Mouse (Mus musculus) liver, embryonic 11.5 days (tissue): ENCODE results near the gene Slc25a41. TPM values are rescaled to one million over a fixed set of nuclear protein-coding genes. Genes with fewer than 3 reads are reported as not detected.

Experiments used
- ATAC-seq: fragments of 200-750 bp; cut with Nextera tagmentation; replicated peaks from 2 replicates; pipeline ENCODE4 v1.8.0; 2017; ENCODE audit warnings: moderate number of reproducible peaks, mild to moderate bottlenecking, moderate TSS enrichment, moderate library complexity; ENCODE audit not compliant: low FRiP score
- DNase-seq: peaks from one replicate; pipeline ENCODE4 v3.0.0-alpha.2; 2017; ENCODE audit warnings: low spot score
- H3K27ac ChIP-seq: fragments of 300-500 bp; sonication (generic); 2 replicates; pipeline ENCODE4 v1.5.1; 2014; ENCODE audit warnings: mild to moderate bottlenecking, low read depth, low read length, control low read depth
- H3K27me3 ChIP-seq: fragments of 300-500 bp; sonication (generic); replicated peaks from 2 replicates; pipeline ENCODE4 v1.6.1; 2014; ENCODE audit warnings: low read length, mixed read lengths; ENCODE audit not compliant: control insufficient read depth, insufficient read depth
- H3K36me3 ChIP-seq: fragments of 300-500 bp; sonication (generic); 2 replicates; pipeline ENCODE4 v1.6.1; 2014; ENCODE audit warnings: mild to moderate bottlenecking, low read length, moderate library complexity, mixed read lengths; ENCODE audit not compliant: control insufficient read depth, insufficient read depth
- H3K4me1 ChIP-seq: fragments of 300-500 bp; sonication (generic); replicated peaks from 2 replicates; pipeline ENCODE4 v1.6.1; 2014; ENCODE audit warnings: low read length, mixed read lengths; ENCODE audit not compliant: control insufficient read depth, insufficient read depth
- H3K4me2 ChIP-seq: fragments of 300-500 bp; sonication (generic); 2 replicates; pipeline ENCODE4 v1.6.1; 2014; ENCODE audit warnings: mild to moderate bottlenecking, control low read depth, moderate library complexity
- H3K4me3 ChIP-seq: fragments of 300-500 bp; sonication (generic); 2 replicates; pipeline ENCODE4 v1.5.1; 2014; ENCODE audit warnings: low read depth, low read length, control low read depth
- H3K9ac ChIP-seq: fragments of 300-500 bp; sonication (generic); 2 replicates; pipeline ENCODE4 v1.6.1; 2014; ENCODE audit warnings: low read depth, low read length, control low read depth
- H3K9me3 ChIP-seq: fragments of 300-500 bp; sonication (generic); 2 replicates; pipeline ENCODE4 v1.6.1; 2016; ENCODE audit warnings: low read length, inconsistent platforms, mixed read lengths; ENCODE audit not compliant: control insufficient read depth
- WGBS: fragments of 180-500 bp; shearing (Covaris S2); extraction: QIAGEN DNeasy Blood & Tissue Kit; methylation state at CpG from one replicate; pipeline ENCODE4 v1.1.7; 2014; 5-methylcytosine and 5-hydroxymethylcytosine counted together
- polyA plus RNA-seq: library from polyadenylated mRNA; unstranded; fragments of >200 nt; fragmentation: Nextera tagmentation; extraction: Ambion mirVana; gene quantifications from 2 replicates; pipeline ENCODE4 v1.2.1, GENCODE M21; 2014

The Slc25a41 gene
- polyA plus RNA-seq, 1 experiment from 2014 or later = not detected

DNA sequence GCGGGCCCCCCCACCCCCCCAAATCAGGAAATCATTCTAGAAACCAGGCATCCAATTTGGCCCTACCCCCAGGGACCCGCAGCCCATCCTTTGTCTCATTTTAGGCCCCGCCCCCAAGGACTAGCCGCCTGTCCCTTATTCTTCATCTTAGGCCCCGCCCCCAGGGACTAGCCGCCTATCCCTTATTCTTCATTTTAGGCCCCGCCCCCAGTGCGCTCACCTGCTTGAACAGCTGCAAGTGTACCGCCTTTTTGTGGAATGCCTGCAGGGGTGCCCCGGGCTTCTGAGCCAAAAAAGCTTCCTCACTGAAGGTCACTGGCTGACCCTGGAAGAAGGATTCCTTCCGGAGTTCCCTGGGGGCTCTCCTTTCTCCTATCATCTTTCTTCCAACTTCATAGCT lies 29.2 kb upstream of the Slc25a41 start:
- ATAC-seq (no peak; the same call in 1 of the 2 replicates), DNase-seq (no peak)
- Histone ChIP-seq H3K27me3 (no peaks in the 10 kb centered on the region), H3K4me1 (no peaks in the 10 kb centered on the region; the same call in 1 of the 2 replicates), H3K9me3 (no peaks in the 10 kb centered on the region), H3K36me3 (no peaks in the 10 kb centered on the region), H3K27ac (no peak overlapping the region), H3K9ac (no peak overlapping the region), H3K4me3 (no peak overlapping the region), H3K4me2 (peak overlapping the region; percentile 22; the same call in 1 of the 2 replicates)
- WGBS = 12% methylated on average over 11 of the region's 11 CpGs

- H3K27ac ChIP-seq = no peak overlapping the region
- no peaks in the 10 kb centered on the region for H3K9me3 ChIP-seq
- no peak overlapping the region for H3K4me3 ChIP-seq
- no peaks in the 10 kb centered on the region for H3K36me3 ChIP-seq
- no peak for DNase-seq
- H3K27me3 ChIP-seq = no peaks in the 10 kb centered on the region
- no peak overlapping the region for H3K9ac ChIP-seq
- WGBS = 16% methylated on average over 9 of the region's 9 CpGs
- H3K4me2 ChIP-seq = peak overlapping the region; percentile 18; the same call in 1 of the 2 replicates
- H3K4me1 ChIP-seq = no peaks in the 10 kb centered on the region; the same call in 1 of the 2 replicates
- ATAC-seq = no peak
Measured at GRCm38 (mm10) chr17:57070272-57070671, 28.8 kb upstream of the Slc25a41 start.

- ATAC-seq (peak; percentile 32; the same call in 1 of the 2 replicates), DNase-seq (no peak)
- Histone ChIP-seq H3K9me3 (no peaks in the 10 kb centered on the region), H3K27me3 (peaks cover 23% of the 10 kb centered on the region), H3K27ac (no peak overlapping the region), H3K4me2 (no peak overlapping the region), H3K4me3 (no peak overlapping the region), H3K9ac (no peak overlapping the region), H3K36me3 (no peaks in the 10 kb centered on the region), H3K4me1 (peaks cover 8% of the 10 kb centered on the region)
- WGBS = 35% methylated on average over 5 of the region's 5 CpGs
Measured at GRCm38 (mm10) chr17:57066908-57067307, 25.5 kb upstream of the Slc25a41 start.

DNA sequence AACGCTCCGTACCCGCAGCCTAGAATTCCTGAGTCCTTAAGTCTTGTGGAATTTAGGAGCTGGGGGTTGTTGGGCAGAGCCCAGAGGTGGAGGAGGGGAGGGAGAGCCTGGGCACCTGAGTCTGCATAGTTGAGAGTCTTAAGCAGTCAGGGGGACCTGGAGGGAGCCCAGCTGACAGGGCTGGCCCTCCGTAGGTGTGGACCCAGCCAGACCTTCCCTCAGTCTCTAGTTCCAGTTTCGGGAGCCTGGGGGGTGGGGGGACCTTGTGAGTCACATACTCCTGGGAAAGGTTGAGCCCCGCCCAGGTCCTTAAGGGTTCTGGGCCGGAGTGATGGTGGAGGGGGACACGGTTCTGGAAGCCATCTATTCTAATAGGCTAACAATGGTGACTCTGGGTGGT lies 21.6 kb upstream of the Slc25a41 start:
- peaks cover 39% of the 10 kb centered on the region for H3K27me3 ChIP-seq
- H3K4me1 ChIP-seq = peaks cover 26% of the 10 kb centered on the region
- no peak overlapping the region for H3K27ac ChIP-seq
- no peak overlapping the region for H3K4me3 ChIP-seq
- 22% methylated on average over 8 of the region's 8 CpGs for WGBS
- no peaks in the 10 kb centered on the region for H3K9me3 ChIP-seq
- ATAC-seq (no peak), DNase-seq (no peak)
- no peak overlapping the region for H3K9ac ChIP-seq
- H3K4me2 ChIP-seq = peak overlapping the region; percentile 16; the same call in 1 of the 2 replicates
- H3K36me3 ChIP-seq = no peaks in the 10 kb centered on the region

- Histone ChIP-seq H3K4me1 (peaks cover 26% of the 10 kb centered on the region), H3K9ac (no peak overlapping the region), H3K27ac (no peak overlapping the region), H3K36me3 (no peaks in the 10 kb centered on the region), H3K9me3 (no peaks in the 10 kb centered on the region), H3K27me3 (peaks cover 39% of the 10 kb centered on the region), H3K4me2 (peak overlapping the region; percentile 97), H3K4me3 (peak overlapping the region; percentile 49)
- 4% methylated on average over 22 of the region's 22 CpGs for WGBS
- DNase-seq = no peak
- no peak for ATAC-seq
Measured at GRCm38 (mm10) chr17:57062548-57062947, 21.1 kb upstream of the Slc25a41 start.

- peak overlapping the region; percentile 49 for H3K4me3 ChIP-seq
- H3K27ac ChIP-seq = no peak overlapping the region
- ATAC-seq = no peak
- H3K4me1 ChIP-seq = peaks cover 26% of the 10 kb centered on the region
- H3K36me3 ChIP-seq = no peaks in the 10 kb centered on the region
- peaks cover 39% of the 10 kb centered on the region for H3K27me3 ChIP-seq
- peak overlapping the region; percentile 97 for H3K4me2 ChIP-seq
- no peaks in the 10 kb centered on the region for H3K9me3 ChIP-seq
- DNase-seq = no peak
- no peak overlapping the region for H3K9ac ChIP-seq
- WGBS = 3% methylated on average over 39 of the region's 39 CpGs
Measured at GRCm38 (mm10) chr17:57062011-57062521, 20.6 kb upstream of the Slc25a41 start.

GRCm38 (mm10) chr17:57061069-57061468 lies 19.6 kb upstream of the Slc25a41 start:
- Histone ChIP-seq H3K4me1 (peaks cover 26% of the 10 kb centered on the region), H3K27ac (no peak overlapping the region), H3K36me3 (no peaks in the 10 kb centered on the region), H3K4me3 (no peak overlapping the region), H3K4me2 (peak overlapping the region; percentile 97), H3K9ac (no peak overlapping the region), H3K27me3 (peaks cover 39% of the 10 kb centered on the region), H3K9me3 (no peaks in the 10 kb centered on the region)
- no peak for DNase-seq
- 32% methylated on average over 10 of the region's 10 CpGs for WGBS
- no peak for ATAC-seq

DNA sequence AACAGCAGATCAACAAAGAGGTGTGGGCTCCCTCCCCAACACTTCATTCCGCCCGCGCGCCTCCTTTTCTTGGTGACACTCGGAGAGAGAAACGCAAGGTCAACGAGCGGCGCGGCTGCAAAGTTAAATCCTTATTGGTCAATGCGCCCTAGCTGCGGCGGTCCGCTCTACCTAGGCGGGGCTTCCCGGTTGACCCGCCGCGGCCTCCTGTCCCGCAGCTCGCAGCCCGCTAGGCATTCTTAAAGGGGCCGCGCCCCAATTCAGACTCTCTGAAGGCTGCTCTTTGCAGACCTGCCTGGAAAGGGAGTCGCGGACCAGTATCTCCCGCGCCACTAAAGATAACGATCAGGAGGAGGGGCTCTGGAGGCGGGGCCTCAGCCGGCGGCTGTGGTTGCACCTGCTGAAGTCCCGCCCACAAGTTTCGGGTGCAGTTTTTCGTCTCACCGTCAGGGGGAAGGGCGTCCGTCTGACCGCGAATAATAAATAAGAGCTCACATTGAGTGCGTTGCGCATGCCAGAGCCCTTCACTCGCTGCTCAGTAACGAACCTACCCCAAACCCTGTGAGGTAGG lies 18.9 kb upstream of the Slc25a41 start:
- Histone ChIP-seq H3K4me2 (peak overlapping the region; percentile 97), H3K9me3 (no peaks in the 10 kb centered on the region), H3K27me3 (peaks cover 39% of the 10 kb centered on the region), H3K4me3 (peak overlapping the region; percentile 78), H3K27ac (no peak overlapping the region), H3K36me3 (no peaks in the 10 kb centered on the region), H3K4me1 (peaks cover 26% of the 10 kb centered on the region), H3K9ac (peak overlapping the region; percentile 74)
- ATAC-seq = peak; percentile 80
- 0% methylated on average over 44 of the region's 44 CpGs for WGBS
- peak; percentile 93 for DNase-seq

DNA sequence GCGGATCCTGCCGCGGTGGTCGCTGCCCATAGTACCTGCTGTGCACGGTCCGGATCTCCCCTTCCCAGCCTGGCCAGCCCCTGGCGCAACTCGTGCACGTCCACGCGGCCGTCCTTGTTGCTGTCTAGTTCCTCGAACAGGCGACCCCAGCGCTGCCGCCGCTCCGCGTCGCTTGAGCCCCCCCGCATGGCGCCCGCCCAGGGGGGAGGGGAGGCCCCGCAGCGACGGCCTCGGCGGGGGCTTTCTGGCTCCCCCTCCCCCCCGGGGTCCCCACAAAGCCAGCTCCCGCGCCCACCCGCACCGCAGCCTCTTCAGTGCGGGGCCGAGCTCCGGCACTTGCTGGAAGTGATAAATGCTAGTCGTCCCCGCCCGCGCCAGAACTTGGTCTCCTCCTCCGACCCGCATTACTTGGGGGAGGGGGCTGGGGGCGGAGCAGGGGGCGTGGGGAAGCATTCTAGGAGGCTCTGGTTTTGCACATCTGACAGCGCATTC lies 18.1 kb upstream of the Slc25a41 start, which contains the start of gene Slc25a23:
Slc25a23 (minus strand) TSS at position 378 of the 492 bp plus-strand sequence.
- H3K4me2 ChIP-seq = peak within 1 kb of the TSS; percentile 97
- peak within 1 kb of the TSS; percentile 74 for H3K9ac ChIP-seq
- no peaks in the 10 kb centered on the region for H3K9me3 ChIP-seq
- peak within 1 kb of the TSS; percentile 41; the same call in 1 of the 2 replicates for H3K27ac ChIP-seq
- peak; percentile 80 for DNase-seq
- peaks cover 26% of the 10 kb centered on the region for H3K4me1 ChIP-seq
- peaks cover 2% of the 10 kb centered on the region; the same call in 1 of the 2 replicates for H3K36me3 ChIP-seq
- WGBS = under 1% methylated on average over 37 of the region's 45 CpGs
- H3K27me3 ChIP-seq = peaks cover 39% of the 10 kb centered on the region
- peak within 1 kb of the TSS; percentile 78 for H3K4me3 ChIP-seq
- peak; percentile 42 for ATAC-seq
